Mouse (Mus musculus): ENCODE data around the gene Gm3776.
A peak's percentile ranks its signal among the peaks of the same experiment; 100 is the strongest.
"Not testable (repeated sequence)": the region's sequence is repeated elsewhere in the genome, so short reads cannot be mapped to it uniquely, and the experiment has no call there.

Gm3776 gene

GRCm38 (mm10) chr9:78256914-78257313, at the start of gene Gm3776:
Gene Gm3776 (plus strand): TSS chr9:78257129.
- not testable (repeated sequence) for DNase-seq (ENCODE audit: low spot score in 2 of 2)

DNA sequence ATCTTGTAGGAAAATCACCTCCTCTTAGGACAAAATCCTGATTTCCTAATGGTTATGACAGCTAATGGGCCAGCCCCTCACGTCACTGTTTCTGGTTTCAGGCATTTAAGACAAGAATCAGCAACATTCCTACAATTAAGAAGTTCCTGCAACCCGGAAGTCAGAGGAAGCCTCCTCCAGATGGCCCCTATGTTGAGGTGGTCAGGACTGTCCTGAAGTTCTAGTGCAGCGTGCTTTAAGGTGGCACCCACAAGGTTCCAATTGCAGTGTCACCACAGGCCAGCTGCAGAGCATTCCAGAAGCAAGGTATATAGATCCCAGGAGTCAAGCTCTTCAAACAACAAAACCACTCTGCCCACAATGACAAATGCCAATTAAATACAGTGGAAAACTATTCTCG, 48.0 kb upstream of the Gm3776 start:
- no peak for DNase-seq (ENCODE audit: low spot score in 2 of 2)

- no peak for DNase-seq (ENCODE audit: low spot score in 2 of 2)
Measured at GRCm38 (mm10) chr9:78210079-78210478, 46.9 kb upstream of the Gm3776 start.

DNA sequence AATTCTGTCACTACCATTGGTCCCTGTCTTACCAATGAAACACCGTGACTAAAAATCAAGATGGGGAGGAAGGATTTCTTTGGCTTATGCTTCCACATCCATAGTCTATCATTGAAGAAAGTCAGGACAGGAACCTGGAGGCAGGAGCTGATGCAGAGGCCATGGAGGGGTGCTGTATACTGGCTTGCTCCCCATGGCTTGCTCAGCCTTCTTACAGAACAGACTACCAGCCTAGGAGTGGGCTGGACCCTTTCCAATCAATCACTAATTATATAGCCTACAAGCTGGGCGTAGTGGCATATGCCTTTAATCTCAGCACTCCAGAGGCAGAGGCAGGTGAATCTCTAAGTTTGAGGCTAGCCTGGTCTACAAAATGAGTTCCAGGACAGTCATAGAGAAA, 46.1 kb upstream of the Gm3776 start:
- no peak for DNase-seq (ENCODE audit: low spot score in 2 of 2)

DNA sequence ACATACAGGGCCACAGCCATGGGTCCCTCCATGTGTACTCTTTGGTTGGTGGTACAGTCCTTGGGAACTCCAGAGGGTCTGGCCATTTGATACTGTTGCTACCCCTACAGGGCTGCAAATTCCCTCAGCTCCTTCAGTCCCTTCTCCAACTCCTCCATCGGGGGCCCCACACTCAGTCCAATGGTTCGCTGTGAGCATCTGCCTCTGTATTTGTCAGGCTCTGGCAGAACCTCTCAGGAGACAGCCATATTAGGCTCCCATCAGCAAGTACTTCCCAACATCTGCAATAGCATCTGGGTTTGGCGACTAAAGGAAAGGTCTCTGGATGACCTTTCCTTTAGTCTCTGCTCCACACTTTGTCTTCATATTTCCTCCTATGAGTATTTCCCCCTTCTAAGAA, 45.4 kb upstream of the Gm3776 start:
- DNase-seq (ENCODE audit: low spot score in 2 of 2) = no peak

DNA sequence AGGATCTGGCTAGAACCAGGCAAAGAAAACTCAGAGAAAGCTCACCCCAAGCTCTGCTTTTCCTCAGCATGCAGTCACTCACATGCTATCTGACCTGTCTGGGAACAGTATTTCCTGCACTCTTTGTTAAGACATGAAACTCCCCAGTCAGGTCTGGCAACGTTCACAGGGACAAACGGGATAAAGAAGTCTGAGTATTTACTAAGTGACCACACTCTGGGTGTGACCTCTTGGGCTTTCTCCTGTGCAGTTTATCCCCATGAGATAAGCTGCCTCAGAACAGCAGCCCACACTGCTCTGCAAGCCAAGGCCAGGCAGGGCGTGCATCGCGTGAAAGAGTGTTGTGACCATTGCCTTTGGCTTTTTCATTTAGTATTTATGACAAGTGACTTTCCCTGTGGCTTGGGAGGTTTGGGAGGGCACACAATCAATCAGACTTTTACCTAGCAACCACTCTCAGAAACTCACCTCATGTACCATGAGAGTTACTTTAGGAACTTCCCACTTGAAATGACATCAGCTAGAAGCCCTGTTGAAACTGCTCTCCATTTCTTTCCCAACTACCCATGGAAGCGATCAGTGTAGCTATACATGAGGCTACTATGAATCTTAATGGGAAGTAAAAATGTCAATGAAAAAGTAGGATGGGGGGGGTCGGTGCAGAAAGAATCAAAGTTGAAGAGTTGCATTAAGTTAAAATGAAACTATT, 44.4 kb upstream of the Gm3776 start:
- DNase-seq (ENCODE audit: low spot score in 2 of 2) = peak; percentile 70 to 80

GRCm38 (mm10) chr9:78217074-78217473, 39.9 kb upstream of the Gm3776 start:
- no peak for DNase-seq (ENCODE audit: low spot score in 2 of 2)

DNA sequence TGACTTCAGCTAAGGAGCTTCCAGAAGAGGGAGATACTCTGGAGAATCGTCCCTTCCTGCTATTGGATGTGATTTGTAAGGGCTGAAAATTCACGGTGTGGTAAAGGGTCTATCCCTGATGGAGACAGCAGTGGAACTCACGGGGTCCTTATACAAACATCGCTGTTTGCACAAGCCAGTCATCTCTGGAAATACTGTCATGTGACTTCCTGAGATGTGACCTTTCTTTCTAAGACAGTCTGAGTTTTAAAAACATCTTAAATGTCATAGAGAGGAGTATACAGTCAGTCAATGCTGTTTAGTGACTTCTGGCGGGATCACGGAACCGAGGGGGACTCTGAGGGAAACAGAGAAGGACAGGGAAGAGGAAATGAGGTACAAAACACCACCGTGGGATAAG, 34.3 kb upstream of the Gm3776 start:
- no peak for DNase-seq (ENCODE audit: low spot score in 2 of 2)

GRCm38 (mm10) chr9:78223221-78223902, 33.6 kb upstream of the Gm3776 start:
- no peak for DNase-seq (ENCODE audit: low spot score in 2 of 2)

DNA sequence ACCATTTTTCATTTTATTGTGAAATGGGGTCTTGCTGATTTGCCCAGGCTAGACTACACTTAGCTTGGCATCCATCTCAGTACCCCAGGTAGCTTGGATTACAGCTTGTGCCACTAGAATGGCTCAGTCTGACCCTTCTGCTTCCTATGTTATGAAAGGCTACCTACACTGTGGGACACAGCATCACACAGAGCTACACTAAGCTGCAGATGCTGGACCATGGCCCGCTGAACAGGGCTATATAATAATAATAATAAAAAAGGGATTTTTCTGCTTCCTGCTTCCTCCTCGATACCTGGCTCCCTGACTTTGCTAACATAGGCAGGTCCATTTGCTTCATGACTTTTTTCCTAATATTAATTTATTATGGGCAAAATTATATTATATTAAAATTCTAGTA, 32.5 kb upstream of the Gm3776 start:
- DNase-seq (ENCODE audit: low spot score in 2 of 2) = no peak

- DNase-seq (ENCODE audit: low spot score in 2 of 2) = no peak
Measured at GRCm38 (mm10) chr9:78225304-78225703, 31.6 kb upstream of the Gm3776 start.

DNA sequence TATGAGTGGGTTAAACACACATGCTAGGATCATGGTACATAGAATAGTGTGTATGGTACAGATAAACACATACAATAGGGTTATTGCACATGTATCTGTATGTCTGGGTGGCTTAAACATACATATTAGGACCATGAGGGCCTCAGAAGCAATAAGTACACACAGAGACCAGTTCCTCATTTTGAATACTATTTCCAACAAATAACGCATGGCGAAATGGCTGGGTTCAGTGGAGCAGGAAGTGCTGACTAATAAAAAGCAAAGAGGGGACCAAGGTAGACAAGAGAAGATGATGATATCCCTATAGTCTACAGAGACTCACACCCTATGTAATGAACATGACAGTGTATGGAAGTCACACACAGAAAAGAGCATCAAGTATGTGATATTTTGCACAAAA, 28.8 kb upstream of the Gm3776 start:
- no peak for DNase-seq (ENCODE audit: low spot score in 2 of 2)

- not testable (repeated sequence) for DNase-seq (ENCODE audit: low spot score in 2 of 2)
Measured at GRCm38 (mm10) chr9:78229658-78230057, 27.3 kb upstream of the Gm3776 start.

DNA sequence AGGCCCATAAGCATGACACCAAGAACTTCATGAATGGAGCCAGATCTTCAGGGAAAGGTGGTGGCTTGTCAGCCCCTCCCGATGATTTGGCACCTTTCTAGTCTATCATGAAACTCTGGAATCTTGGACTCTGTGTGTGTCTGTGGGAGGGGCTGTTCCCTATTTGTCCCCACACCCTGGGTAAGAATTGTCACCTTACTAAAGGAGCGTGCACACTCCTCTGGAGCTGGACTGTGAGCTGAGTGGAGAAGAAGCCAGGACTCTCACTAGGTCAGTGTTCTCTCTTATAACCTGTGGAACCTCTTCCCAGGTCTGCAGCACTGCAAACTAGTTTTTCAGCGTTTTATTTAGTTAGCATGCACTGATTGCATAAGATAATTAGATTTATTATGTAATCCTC, 26.5 kb upstream of the Gm3776 start, which contains the start of gene Gsta1:
Gene Gsta1, plus strand, starts transcription at position 196 of the 400 bp plus-strand sequence.
- not testable (repeated sequence) for DNase-seq (ENCODE audit: low spot score in 2 of 2)

- DNase-seq (ENCODE audit: low spot score in 2 of 2) = not testable (repeated sequence)
Measured at GRCm38 (mm10) chr9:78233121-78233695, 23.7 kb upstream of the Gm3776 start.

DNA sequence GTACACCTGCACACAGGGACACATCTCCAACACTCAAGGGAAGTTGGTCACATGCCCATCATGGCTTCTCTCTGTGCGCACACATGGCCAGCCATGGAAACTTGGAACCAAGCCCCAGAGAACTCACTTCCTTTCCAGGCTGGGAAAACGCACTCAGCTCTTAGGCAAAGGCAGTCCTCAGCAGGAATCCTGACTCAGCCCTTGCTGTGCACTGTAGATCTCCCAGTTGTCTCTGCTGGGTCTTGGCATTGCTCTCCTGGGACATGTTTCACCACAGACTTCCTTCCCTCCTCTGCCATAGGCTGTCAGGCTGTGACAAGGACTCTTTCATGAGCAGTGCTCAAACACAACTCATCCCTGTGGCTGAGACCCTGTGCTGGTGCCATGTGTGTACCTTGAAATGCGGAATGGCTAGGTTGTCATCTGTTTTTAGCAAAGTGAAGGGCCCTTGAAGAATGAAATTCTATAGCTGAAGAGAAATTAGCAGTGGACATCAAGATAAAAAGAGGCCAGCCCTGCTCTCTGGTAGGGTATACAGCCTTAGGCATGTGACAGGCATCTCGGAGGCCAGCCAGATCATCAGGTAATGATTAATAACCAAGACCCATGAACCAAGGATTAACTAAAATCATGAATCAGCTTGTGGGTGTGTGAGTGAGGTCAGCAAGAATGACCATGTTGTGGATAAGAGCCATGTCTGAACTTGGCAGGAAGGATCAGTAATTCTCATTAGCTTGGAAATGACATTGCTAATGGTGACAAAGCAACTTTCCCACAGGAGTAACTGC, 1.1 kb upstream of the Gm3776 start:
- DNase-seq (ENCODE audit: low spot score in 2 of 2) = peak in 1 of 2 experiments; percentile 17

DNA sequence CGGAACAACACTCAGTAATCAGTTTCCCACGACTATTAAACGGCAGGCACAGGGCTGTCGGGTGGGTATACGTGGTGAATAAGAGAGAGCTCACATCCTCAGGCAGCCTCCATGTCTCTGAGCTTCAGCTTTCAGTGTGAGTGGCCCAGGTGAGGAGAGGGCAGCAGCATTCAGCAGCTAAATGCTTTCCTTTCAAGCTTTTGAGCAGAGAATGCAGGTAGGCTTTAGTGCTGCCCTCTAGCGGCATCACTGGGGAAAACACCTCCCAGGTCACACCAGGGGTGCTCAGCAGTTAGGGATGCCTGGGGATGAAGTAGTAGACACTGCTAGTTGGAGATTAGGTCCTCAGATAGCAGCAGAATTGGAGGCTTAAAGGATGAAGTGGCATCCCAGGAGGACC, 2.8 kb downstream of the Gm3776 start:
- DNase-seq (ENCODE audit: low spot score in 2 of 2) = peak; percentile 45 to 55

- DNase-seq (ENCODE audit: low spot score in 2 of 2) = not testable (repeated sequence)
Measured at GRCm38 (mm10) chr9:78270945-78271344, 14.0 kb downstream of the Gm3776 start.

DNA sequence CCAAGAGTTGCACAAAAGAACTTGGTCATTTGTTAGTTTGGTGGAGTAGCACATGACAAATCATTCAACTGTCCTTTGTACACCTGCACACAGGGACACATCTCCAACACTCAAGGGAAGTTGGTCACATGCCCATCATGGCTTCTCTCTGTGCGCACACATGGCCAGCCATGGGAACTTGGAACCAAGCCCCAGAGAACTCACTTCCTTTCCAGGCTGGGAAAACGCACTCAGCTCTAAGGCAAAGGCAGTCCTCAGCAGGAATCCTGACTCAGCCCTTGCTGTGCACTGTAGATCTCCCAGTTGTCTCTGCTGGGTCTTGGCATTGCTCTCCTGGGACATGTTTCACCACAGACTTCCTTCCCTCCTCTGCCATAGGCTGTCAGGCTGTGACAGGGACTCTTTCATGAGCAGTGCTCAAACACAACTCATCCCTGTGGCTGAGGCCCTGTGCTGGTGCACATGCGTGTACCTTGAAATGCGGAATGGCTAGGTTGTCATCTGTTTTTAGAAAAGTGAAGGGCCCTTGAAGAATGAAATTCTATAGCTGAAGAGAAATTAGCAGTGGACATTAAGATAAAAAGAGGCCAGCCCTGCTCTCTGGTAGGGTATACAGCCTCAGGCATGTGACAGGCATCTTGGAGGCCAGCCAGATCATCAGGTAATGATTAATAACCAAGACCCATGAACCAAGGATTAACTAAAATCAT, 25.2 kb downstream of the Gm3776 start:
- peak; percentile 10 to 20 for DNase-seq (ENCODE audit: low spot score in 2 of 2)

DNA sequence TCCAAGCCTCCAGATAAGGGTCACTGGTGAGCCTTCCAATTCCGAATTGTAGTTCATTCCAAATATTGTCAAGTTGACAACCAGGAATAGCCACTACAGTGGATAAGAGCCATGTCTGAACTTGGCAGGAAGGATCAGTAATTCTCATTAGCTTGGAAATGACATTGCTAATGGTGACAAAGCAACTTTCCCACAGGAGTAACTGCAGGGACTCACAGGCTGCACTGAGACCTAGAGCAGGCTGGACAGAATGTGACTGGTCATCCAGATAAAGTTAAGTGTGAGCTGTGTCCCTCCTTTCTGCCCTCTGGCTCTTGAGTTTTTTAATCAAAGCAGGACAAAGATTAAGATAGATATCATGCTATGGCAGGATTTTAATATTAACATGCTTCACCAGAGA, 32.1 kb downstream of the Gm3776 start:
- DNase-seq (ENCODE audit: low spot score in 2 of 2) = not testable (repeated sequence)

DNA sequence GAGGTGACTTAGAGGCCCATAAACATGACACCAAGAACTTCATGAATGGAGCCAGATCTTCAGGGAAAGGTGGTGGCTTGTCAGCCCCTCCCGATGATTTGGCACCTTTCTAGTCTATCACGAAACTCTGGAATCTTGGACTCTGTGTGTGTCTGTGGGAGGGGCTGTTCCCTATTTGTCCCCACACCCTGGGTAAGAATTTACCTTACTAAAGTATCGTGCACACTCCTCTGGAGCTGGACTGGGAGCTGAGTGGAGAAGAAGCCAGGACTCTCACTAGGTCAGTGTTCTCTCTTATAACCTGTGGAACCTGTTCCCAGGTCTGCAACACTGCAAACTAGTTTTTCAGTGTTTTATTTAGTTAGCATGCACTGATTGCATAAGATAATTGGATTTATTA, 32.8 kb downstream of the Gm3776 start, which contains the start of gene Gm10639:
Gene Gm10639, plus strand, starts transcription at position 201 of the 400 bp plus-strand sequence.
- not testable (repeated sequence) for DNase-seq (ENCODE audit: low spot score in 2 of 2)

Measured in urinary bladder, postnatal 36 days (tissue).